Mouse (Mus musculus) midbrain, embryonic 13.5 days (tissue): ENCODE measurements around the gene Sae1. TPM values are rescaled to one million over a fixed set of nuclear protein-coding genes. Genes with fewer than 3 reads are reported as not detected.
A peak's percentile ranks its signal among the peaks of the same experiment; 100 is the strongest.

Source experiments
- ATAC-seq: fragments of 200-750 bp; cut with Nextera tagmentation; 2 replicates; pipeline ENCODE4 v1.8.0; 2017; ENCODE audit warnings: mild to moderate bottlenecking, moderate TSS enrichment, moderate library complexity
- H3K27ac ChIP-seq: fragments of 300-500 bp; sonication (generic); 2 replicates; pipeline ENCODE4 v1.5.1; 2015; ENCODE audit warnings: inconsistent platforms, mild to moderate bottlenecking, moderate library complexity
- H3K27me3 ChIP-seq: fragments of 300-500 bp; sonication (generic); 2 replicates; pipeline ENCODE4 v1.6.1; 2015; ENCODE audit warnings: mild to moderate bottlenecking, inconsistent platforms
- H3K36me3 ChIP-seq: fragments of 300-500 bp; sonication (generic); 2 replicates; pipeline ENCODE4 v1.6.1; 2015; ENCODE audit warnings: mild to moderate bottlenecking, inconsistent platforms
- H3K4me1 ChIP-seq: fragments of 300-500 bp; sonication (generic); replicated peaks from 2 replicates; pipeline ENCODE4 v1.6.1; 2015; ENCODE audit warnings: inconsistent platforms
- H3K4me2 ChIP-seq: fragments of 300-500 bp; sonication (generic); replicated peaks from 2 replicates; pipeline ENCODE4 v1.6.1; 2015; ENCODE audit warnings: moderate library complexity, mild to moderate bottlenecking, inconsistent platforms
- H3K4me3 ChIP-seq: fragments of 300-500 bp; sonication (generic); replicated peaks from 2 replicates; pipeline ENCODE4 v1.5.1; 2015; ENCODE audit warnings: mild to moderate bottlenecking, inconsistent platforms
- H3K9ac ChIP-seq: fragments of 300-500 bp; sonication (generic); replicated peaks from 2 replicates; pipeline ENCODE4 v1.6.1; 2015; ENCODE audit warnings: mild to moderate bottlenecking, inconsistent platforms
- H3K9me3 ChIP-seq: fragments of 300-500 bp; sonication (generic); 2 replicates; pipeline ENCODE4 v1.6.1; 2016; ENCODE audit warnings: mild to moderate bottlenecking, inconsistent platforms
- WGBS: fragments of 180-500 bp; shearing (Covaris S2); methylation state at CpG from one replicate; pipeline ENCODE4 v1.1.7; 2015; 5-methylcytosine and 5-hydroxymethylcytosine counted together
- polyA plus RNA-seq: library from polyadenylated mRNA; unstranded; fragments of >200 nt; fragmentation: Nextera tagmentation; extraction: Ambion mirVana; gene quantifications from 2 replicates; pipeline ENCODE4 v1.2.1, GENCODE M21; 2015

Gene Sae1
- polyA plus RNA-seq, 1 experiment from 2014 or later: 267 TPM

DNA sequence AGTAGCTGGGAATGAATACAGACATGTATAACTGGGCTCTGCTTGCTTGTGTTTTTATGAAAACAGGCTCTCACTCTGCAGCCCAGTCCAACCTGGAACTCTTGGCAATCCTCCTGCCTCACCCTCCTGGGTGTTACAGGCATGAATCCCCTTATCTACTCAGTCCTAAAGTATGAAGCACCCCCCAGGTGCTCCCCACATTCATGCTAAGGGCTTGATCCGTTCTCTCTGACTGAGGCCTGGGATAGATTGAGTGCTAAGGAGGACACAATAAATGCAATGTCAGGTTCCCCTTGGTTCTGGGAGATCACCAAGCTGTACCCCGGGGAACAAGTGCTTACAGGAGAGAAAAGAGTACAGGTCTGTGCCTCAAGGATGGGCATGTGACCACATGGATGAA lies 90.0 kb downstream of the Sae1 start:
- 71% methylated on average over 2 of the region's 2 CpGs for WGBS
- no peak overlapping the region for H3K9ac ChIP-seq
- ATAC-seq: no peak
- no peaks in the 10 kb centered on the region for H3K36me3 ChIP-seq
- no peaks in the 10 kb centered on the region; the same call in 1 of the 2 replicates for H3K27me3 ChIP-seq
- no peak overlapping the region for H3K27ac ChIP-seq
- H3K4me2 ChIP-seq: peak overlapping the region; percentile 92; the same call in 1 of the 2 replicates
- peaks cover 38% of the 10 kb centered on the region for H3K4me1 ChIP-seq
- H3K9me3 ChIP-seq: no peaks in the 10 kb centered on the region
- H3K4me3 ChIP-seq: no peak overlapping the region

DNA sequence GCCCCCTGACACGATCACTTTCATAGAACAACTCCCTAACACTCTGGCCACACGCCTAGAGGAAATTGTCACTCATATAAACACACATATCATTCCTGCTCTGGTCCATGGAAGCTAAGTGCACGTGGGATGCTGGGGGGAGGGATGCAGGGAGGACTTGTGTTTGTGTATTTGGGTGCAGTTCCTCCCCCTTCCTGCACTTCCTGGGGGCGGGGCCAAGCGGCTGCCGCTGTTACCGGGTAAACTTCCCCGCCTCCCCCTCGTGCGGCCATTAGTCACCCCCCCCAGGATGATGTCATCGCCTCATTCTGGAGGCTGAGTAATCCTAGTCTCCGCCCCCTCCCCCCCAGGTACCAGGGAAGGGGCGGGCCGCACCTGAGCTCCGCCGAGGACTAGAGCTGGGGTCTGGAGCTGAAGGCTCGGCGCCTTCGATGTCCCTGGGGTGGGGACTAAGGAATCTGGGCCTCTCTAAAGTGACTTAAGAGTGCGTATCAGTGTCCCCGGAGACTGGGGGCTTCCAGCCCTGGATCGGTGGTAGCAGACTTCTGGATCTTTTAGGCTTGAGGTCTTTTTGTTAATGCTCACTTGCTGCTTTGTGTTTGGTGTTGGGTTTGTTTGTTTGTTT lies 90.7 kb downstream of the Sae1 start:
- ATAC-seq: no peak
- H3K27me3 ChIP-seq: no peaks in the 10 kb centered on the region; the same call in 1 of the 2 replicates
- WGBS: under 1% methylated on average over 21 of the region's 22 CpGs
- no peaks in the 10 kb centered on the region for H3K36me3 ChIP-seq
- H3K9ac ChIP-seq: peak overlapping the region; percentile 39
- peaks cover 38% of the 10 kb centered on the region for H3K4me1 ChIP-seq
- H3K4me3 ChIP-seq: peak overlapping the region; percentile 32
- peak overlapping the region; percentile 92 for H3K4me2 ChIP-seq
- H3K27ac ChIP-seq: no peak overlapping the region; the same call in 1 of the 2 replicates
- H3K9me3 ChIP-seq: no peaks in the 10 kb centered on the region

DNA sequence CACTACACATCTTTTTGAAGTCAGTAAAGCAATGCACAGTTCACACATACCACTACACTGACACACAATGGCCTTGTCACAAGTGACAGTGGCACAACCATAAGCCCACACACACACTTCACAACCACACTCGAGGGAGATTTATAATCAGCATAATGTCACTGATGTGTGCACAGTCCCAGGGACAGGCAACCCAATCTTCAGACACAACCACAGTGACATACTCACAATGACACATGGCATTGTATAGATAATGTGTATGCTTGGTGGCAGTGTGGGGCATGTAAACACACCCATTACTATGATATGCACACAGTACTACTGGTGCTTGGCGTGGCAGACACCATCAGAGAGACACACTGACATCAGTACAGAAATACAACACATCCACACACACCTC lies 91.5 kb downstream of the Sae1 start:
- H3K9me3 ChIP-seq: no peaks in the 10 kb centered on the region
- no peaks in the 10 kb centered on the region for H3K36me3 ChIP-seq
- no peak for ATAC-seq
- no peak overlapping the region; the same call in 1 of the 2 replicates for H3K4me3 ChIP-seq
- H3K4me1 ChIP-seq: peaks cover 38% of the 10 kb centered on the region
- H3K9ac ChIP-seq: 0 out of 2 replicates have a peak overlapping the region, but pooled peaks have one; percentile 39
- H3K27ac ChIP-seq: no peak overlapping the region; the same call in 1 of the 2 replicates
- 50% methylated on average over 2 of the region's 2 CpGs for WGBS
- no peaks in the 10 kb centered on the region; the same call in 1 of the 2 replicates for H3K27me3 ChIP-seq
- H3K4me2 ChIP-seq: peak overlapping the region; percentile 92

DNA sequence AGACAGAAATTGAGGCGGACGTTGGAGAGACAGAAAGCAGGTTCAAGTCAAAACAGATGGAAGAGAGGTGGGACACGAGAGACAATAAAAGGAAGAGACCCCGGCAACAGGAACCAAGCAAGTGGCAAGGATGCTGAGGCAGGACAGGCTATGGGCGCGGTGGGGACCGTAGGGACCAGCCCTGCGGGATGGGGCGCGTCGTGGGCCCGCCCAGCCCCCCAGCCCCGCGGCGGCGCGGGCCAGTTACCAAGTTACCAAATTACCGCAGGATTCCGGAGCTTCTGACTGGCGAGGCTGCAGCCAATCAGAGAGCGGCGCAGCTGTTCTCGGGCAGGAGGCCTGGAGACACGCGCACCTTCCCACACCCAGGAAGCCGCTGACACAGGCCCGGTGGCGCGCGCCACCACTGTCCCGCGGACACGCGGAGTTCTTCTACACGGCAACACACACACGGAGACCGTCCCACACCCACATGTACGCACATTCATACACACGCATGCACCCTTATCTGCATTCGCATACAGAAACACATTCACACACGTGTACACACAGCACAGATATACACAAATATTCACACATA lies 92.2 kb downstream of the Sae1 start:
- Histone ChIP-seq H3K27me3 (no peaks in the 10 kb centered on the region; the same call in 1 of the 2 replicates), H3K4me3 (peak overlapping the region; percentile 49), H3K4me2 (peak overlapping the region; percentile 92), H3K9ac (peak overlapping the region; percentile 59), H3K4me1 (peaks cover 38% of the 10 kb centered on the region), H3K9me3 (no peaks in the 10 kb centered on the region), H3K36me3 (no peaks in the 10 kb centered on the region), H3K27ac (peak overlapping the region; percentile 74)
- peak; percentile 32 for ATAC-seq
- 2% methylated on average over 41 of the region's 41 CpGs for WGBS

DNA sequence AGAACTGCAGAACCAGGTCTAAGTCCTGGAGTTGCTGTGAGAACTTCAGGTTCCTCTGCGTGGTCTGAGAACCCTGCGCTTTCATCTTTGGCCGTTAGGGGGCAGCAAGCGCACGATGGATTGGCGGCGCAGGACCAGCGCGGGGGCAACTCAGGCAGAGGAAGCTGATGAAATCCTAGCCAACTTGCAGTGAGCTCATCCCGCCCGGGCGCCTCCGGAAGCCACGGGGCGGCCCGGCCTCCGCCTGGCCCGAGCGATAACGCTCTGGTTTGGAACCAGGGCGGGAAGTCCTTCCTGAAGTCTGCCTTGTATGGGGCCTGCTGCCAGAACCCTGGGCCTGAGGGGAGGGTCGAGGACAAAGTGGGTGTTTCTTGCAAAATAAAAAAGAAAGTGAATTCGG lies 92.8 kb downstream of the Sae1 start:
- peaks cover 33% of the 10 kb centered on the region for H3K4me1 ChIP-seq
- peak overlapping the region; percentile 49 for H3K4me3 ChIP-seq
- H3K9me3 ChIP-seq: no peaks in the 10 kb centered on the region
- peak overlapping the region; percentile 59 for H3K9ac ChIP-seq
- WGBS: under 1% methylated on average over 23 of the region's 23 CpGs
- peak overlapping the region; percentile 74 for H3K27ac ChIP-seq
- no peaks in the 10 kb centered on the region; the same call in 1 of the 2 replicates for H3K27me3 ChIP-seq
- H3K4me2 ChIP-seq: peak overlapping the region; percentile 92
- ATAC-seq: peak; percentile 73
- H3K36me3 ChIP-seq: no peaks in the 10 kb centered on the region

DNA sequence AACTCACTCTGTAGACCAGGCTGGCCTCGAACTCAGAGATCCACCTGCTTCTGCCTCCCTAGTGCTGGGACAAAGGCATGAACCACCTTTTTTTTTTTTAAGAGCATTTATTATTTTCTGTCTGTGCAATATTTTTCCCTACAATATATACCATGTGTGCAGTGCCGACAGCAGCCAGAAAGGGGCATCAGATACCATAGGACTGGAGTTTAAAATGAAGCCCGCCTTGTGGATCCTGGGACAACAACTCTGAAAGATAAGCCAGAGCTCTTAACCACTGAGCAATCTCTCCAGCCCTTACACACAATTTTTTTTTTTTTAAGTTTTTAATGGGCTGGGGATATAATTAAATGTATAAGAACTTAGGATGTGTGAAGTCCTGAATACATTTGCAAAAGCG lies 93.3 kb downstream of the Sae1 start:
- H3K27ac ChIP-seq: no peak overlapping the region
- H3K4me2 ChIP-seq: no peak overlapping the region
- no peaks in the 10 kb centered on the region; the same call in 1 of the 2 replicates for H3K27me3 ChIP-seq
- no peaks in the 10 kb centered on the region for H3K36me3 ChIP-seq
- H3K9ac ChIP-seq: no peak overlapping the region
- no peak for ATAC-seq
- peaks cover 32% of the 10 kb centered on the region for H3K4me1 ChIP-seq
- 28% methylated on average over 4 of the region's 4 CpGs for WGBS
- H3K4me3 ChIP-seq: no peak overlapping the region
- H3K9me3 ChIP-seq: no peaks in the 10 kb centered on the region

DNA sequence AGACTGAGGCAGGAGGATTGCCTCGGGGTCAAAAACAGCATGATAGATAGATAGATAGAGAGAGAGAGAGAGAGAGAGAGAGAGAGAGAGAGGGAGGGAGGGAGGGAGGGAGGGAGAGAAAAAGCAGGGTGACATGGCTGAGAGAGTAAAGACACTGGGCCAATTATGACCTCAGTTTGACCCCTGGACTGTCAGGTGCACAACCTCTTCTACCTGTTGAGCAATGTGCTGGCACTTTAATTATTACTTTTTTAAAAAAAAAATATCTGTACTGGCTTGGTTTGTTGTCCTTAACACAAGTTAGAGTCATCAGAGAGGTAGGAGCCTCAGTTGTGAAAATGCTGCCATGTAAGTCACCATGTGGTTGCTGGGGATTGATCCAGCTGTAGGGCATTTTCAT lies 99.8 kb downstream of the Sae1 start:
- Histone ChIP-seq H3K36me3 (peaks cover 15% of the 10 kb centered on the region), H3K27ac (no peak overlapping the region), H3K9me3 (no peaks in the 10 kb centered on the region), H3K4me1 (peaks cover 13% of the 10 kb centered on the region), H3K27me3 (no peaks in the 10 kb centered on the region), H3K4me2 (no peak overlapping the region), H3K4me3 (no peak overlapping the region), H3K9ac (no peak overlapping the region)
- no peak for ATAC-seq
- WGBS: 86% methylated on average over 1 of the region's 1 CpGs

DNA sequence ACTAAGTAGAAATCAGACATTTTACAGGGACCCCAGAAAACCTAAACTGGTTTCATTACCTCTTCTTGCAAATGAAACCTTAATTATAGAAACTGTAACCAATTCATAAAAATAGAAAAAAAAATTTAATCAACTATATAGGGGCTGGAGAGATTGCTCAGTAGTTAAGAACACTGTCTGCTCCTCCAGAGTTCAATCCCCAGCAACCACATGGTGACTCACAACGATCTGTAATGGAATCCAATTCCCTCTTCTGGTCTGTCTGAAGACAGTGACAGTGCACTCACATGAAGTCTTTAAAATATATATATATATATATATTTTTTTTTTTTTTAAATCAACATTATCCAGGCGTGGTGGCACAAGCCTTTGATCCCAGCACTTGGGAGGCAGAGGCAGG lies 100.6 kb downstream of the Sae1 start:
- H3K4me2 ChIP-seq: peak overlapping the region; percentile 56
- ATAC-seq: no peak
- whole genome bisulfite sequencing: 90% methylated on average over 2 of the region's 2 CpGs
- no peaks in the 10 kb centered on the region for H3K27me3 ChIP-seq
- H3K4me3 ChIP-seq: peak overlapping the region; percentile 70
- H3K9ac ChIP-seq: peak overlapping the region; percentile 74
- H3K36me3 ChIP-seq: peaks cover 22% of the 10 kb centered on the region
- H3K4me1 ChIP-seq: peaks cover 13% of the 10 kb centered on the region
- H3K9me3 ChIP-seq: no peaks in the 10 kb centered on the region
- H3K27ac ChIP-seq: peak overlapping the region; percentile 95

DNA sequence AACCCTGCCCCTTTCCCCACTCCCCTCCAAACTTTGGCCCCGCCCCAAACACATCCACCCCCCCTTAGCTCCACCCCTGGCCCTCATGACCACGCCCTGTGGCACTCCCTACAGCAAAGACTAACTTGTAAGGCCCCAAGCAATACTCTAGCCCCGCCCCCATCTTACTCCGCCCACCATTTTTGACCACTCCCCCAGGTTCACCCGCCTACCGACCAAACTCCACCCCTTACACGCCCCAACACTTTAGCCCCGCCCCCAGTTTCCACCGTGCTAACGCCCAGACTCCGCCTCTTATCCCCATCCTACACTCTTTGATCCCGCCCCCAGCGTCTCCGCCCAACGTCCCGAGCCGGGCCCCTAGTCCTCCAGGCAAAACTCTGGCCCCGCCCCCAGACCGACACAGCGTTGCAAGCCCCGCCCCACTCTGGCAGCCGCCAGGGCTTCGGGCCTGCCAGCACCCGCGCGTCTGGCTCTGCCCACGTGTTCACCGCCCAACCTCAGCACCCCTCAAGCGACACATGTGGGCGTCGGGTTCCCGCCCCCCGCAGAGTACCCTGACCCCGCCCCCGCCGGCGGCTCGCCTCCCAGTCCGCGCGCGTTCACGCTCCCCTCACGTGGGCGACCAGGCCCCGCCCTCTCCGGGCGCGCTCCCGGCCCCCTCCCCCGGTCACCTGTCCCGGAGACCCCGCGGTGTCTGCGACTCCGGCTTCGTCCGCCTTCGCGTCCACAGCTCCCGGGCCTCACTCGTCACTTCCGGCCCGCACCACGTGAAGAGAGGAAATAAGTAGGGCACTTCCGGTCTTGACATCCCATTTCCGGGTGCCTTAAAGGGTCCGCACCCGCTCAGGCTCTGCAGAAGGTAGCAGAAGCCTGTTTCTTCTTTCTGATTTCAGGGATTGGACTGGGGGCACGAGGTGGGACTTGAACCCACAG lies 101.3 kb downstream of the Sae1 start, which contains the start of gene Ccdc9:
Gene Ccdc9, minus strand, starts transcription at position 770 of the 936 bp plus-strand sequence.
- Histone ChIP-seq H3K4me3 (peak within 1 kb of the TSS; percentile 70), H3K4me2 (peak within 1 kb of the TSS; percentile 56), H3K9me3 (no peaks in the 10 kb centered on the region), H3K27me3 (no peaks in the 10 kb centered on the region), H3K27ac (peak within 1 kb of the TSS; percentile 95), H3K4me1 (peaks cover 13% of the 10 kb centered on the region), H3K9ac (peak within 1 kb of the TSS; percentile 74), H3K36me3 (peaks cover 30% of the 10 kb centered on the region)
- ATAC-seq: peak; percentile 96
- under 1% methylated on average over 69 of the region's 70 CpGs for WGBS

DNA sequence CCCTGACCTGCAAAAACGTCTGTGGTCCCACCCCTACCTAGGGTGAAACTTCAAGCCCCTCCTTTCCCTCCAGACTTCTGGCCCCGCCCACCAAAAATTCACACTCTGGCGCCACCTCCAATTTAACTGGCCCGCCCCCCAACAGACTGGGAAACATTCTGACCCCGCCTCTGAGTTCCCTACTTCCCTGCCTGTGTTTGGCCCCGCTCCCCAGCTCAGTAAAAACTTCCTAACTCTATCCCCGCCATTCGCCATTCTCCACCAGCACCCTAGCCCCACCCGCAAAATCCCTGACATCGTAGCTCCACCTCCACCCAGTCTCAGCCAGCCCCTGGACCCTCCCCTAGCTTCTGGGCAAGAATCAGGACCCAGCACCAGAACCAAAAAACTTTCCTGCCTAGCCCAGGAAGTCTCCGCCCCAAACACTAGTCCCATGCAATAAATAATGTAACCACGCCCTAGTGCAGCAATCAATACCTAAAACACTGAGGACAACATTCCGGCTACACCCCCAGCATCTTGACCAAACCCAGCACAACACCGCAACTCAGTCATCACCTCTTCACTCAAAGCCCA lies 102.1 kb downstream of the Sae1 start:
- Histone ChIP-seq H3K27me3 (no peaks in the 10 kb centered on the region), H3K9me3 (no peaks in the 10 kb centered on the region), H3K9ac (no peak overlapping the region), H3K4me1 (peaks cover 13% of the 10 kb centered on the region), H3K36me3 (peaks cover 37% of the 10 kb centered on the region), H3K4me3 (peak overlapping the region; percentile 70), H3K27ac (no peak overlapping the region), H3K4me2 (peak overlapping the region; percentile 56)
- WGBS: 3% methylated on average over 14 of the region's 14 CpGs
- peak; percentile 62 for ATAC-seq

DNA sequence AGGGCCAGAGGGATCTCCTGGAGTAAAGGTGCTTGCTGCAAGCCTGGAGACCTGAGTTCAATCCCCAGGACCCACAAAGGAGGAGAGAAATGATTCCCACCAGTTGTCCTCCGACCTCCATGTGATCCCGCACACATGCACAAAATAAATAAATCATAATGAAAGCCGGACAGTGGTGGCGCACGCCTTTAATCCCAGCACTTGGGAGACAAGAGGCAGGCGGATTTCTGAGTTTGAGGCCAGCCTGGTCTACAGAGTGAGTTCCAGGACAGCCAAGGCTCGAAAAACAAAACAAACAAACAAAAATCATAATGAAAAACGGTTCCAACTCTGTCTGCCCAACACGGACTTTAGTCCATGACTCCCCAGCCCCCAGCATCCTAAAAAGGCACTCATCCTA lies 102.7 kb downstream of the Sae1 start:
- no peak overlapping the region for H3K27ac ChIP-seq
- H3K9me3 ChIP-seq: no peaks in the 10 kb centered on the region
- H3K36me3 ChIP-seq: peaks cover 44% of the 10 kb centered on the region
- H3K4me2 ChIP-seq: peak overlapping the region; percentile 56
- no peak for ATAC-seq
- H3K27me3 ChIP-seq: no peaks in the 10 kb centered on the region
- no peak overlapping the region for H3K9ac ChIP-seq
- peak overlapping the region; percentile 70 for H3K4me3 ChIP-seq
- H3K4me1 ChIP-seq: peaks cover 13% of the 10 kb centered on the region
- 76% methylated on average over 9 of the region's 9 CpGs for WGBS
